Mouse (Mus musculus): ENCODE results near the gene Gzmf. TPM values are rescaled to one million over a fixed set of nuclear protein-coding genes. Genes with fewer than 3 reads are reported as not detected.
"Not testable (repeated sequence)": the region's sequence is repeated elsewhere in the genome, so short reads cannot be mapped to it uniquely, and the experiment has no call there.

Gene Gzmf
- polyA plus RNA-seq, 1 experiment from 2014 or later, result not detected

GRCm38 (mm10) chr14:56186521-56186920, 24.7 kb downstream of the Gzmf start:
- ATAC-seq (replicated peaks; ENCODE audit: low FRiP score, low read depth) (no peak), DNase-seq (ENCODE audit: low spot score) (no peak)
- Histone ChIP-seq H3K4me2 (ENCODE audit: low read length) (no peak overlapping the region), H3K4me3 (replicated peaks; ENCODE audit: low read depth, low read length) (no peak overlapping the region), H3K9ac (ENCODE audit: low read depth, low read length) (no peak overlapping the region), H3K9me3 (replicated peaks; ENCODE audit: low read length) (no peaks in the 10 kb centered on the region), H3K36me3 (ENCODE audit: insufficient read depth, low read length) (no peaks in the 10 kb centered on the region), H3K27ac (no peak overlapping the region), H3K27me3 (ENCODE audit: insufficient read depth, low read length) (no peaks in the 10 kb centered on the region), H3K4me1 (replicated peaks; ENCODE audit: insufficient read depth, low read length) (no peaks in the 10 kb centered on the region)
- 82% methylated on average over 5 of the region's 5 CpGs for WGBS
- TF ChIP-seq CTCF (IDR thresholded peaks at IDR 0.05; ENCODE audit: low read depth), result no peak

GRCm38 (mm10) chr14:56177651-56178050, 33.6 kb downstream of the Gzmf start:
- H3K36me3 ChIP-seq (ENCODE audit: insufficient read depth, low read length); H3K9me3 ChIP-seq (replicated peaks; ENCODE audit: low read length); H3K4me3 ChIP-seq (replicated peaks; ENCODE audit: low read depth, low read length); H3K4me1 ChIP-seq (replicated peaks; ENCODE audit: insufficient read depth, low read length); H3K4me2 ChIP-seq (ENCODE audit: low read length); H3K27ac ChIP-seq; H3K27me3 ChIP-seq (ENCODE audit: insufficient read depth, low read length); H3K9ac ChIP-seq (ENCODE audit: low read depth, low read length); ATAC-seq (replicated peaks; ENCODE audit: low FRiP score, low read depth): not testable (repeated sequence)
- WGBS, result 14% methylated on average over 8 of the region's 8 CpGs
- peak; percentile 75 for TF ChIP-seq CTCF (IDR thresholded peaks at IDR 0.05; ENCODE audit: low read depth)
- peak; percentile 58 for DNase-seq (ENCODE audit: low spot score)

- ATAC-seq (replicated peaks; ENCODE audit: low FRiP score, low read depth) (no peak), DNase-seq (ENCODE audit: low spot score) (no peak)
- no peak for TF ChIP-seq CTCF (IDR thresholded peaks at IDR 0.05; ENCODE audit: low read depth)
- no peak within 1 kb of the TSS for H3K4me3 ChIP-seq (replicated peaks; ENCODE audit: low read depth, low read length)
- WGBS, result 83% methylated on average over 5 of the region's 5 CpGs
- no peaks in the 10 kb centered on the region for H3K27me3 ChIP-seq (ENCODE audit: insufficient read depth, low read length)
- no peak within 1 kb of the TSS for H3K9ac ChIP-seq (ENCODE audit: low read depth, low read length)
- no peak within 1 kb of the TSS for H3K4me2 ChIP-seq (ENCODE audit: low read length)
- H3K4me1 ChIP-seq (replicated peaks; ENCODE audit: insufficient read depth, low read length), result no peaks in the 10 kb centered on the region
- no peaks in the 10 kb centered on the region for H3K9me3 ChIP-seq (replicated peaks; ENCODE audit: low read length)
- no peak within 1 kb of the TSS for H3K27ac ChIP-seq
- no peaks in the 10 kb centered on the region for H3K36me3 ChIP-seq (ENCODE audit: insufficient read depth, low read length)
Measured at GRCm38 (mm10) chr14:56174499-56174898, 36.7 kb downstream of the Gzmf start, which contains the start of gene Gzmn. TSS of gene Gzmn (minus strand) at chr14:56174599.

GRCm38 (mm10) chr14:56173396-56173795, 37.8 kb downstream of the Gzmf start:
- TF ChIP-seq CTCF (IDR thresholded peaks at IDR 0.05; ENCODE audit: low read depth), result no peak
- WGBS, result 94% methylated on average over 6 of the region's 6 CpGs
- H3K4me2 ChIP-seq (ENCODE audit: low read length), result no peak overlapping the region
- no peaks in the 10 kb centered on the region for H3K36me3 ChIP-seq (ENCODE audit: insufficient read depth, low read length)
- no peak for ATAC-seq (replicated peaks; ENCODE audit: low FRiP score, low read depth)
- H3K4me3 ChIP-seq (replicated peaks; ENCODE audit: low read depth, low read length), result no peak overlapping the region
- no peak overlapping the region for H3K27ac ChIP-seq
- H3K27me3 ChIP-seq (ENCODE audit: insufficient read depth, low read length), result no peaks in the 10 kb centered on the region
- no peak overlapping the region for H3K9ac ChIP-seq (ENCODE audit: low read depth, low read length)
- no peak for DNase-seq (ENCODE audit: low spot score)
- no peaks in the 10 kb centered on the region for H3K4me1 ChIP-seq (replicated peaks; ENCODE audit: insufficient read depth, low read length)
- no peaks in the 10 kb centered on the region for H3K9me3 ChIP-seq (replicated peaks; ENCODE audit: low read length)

- ATAC-seq (replicated peaks; ENCODE audit: low FRiP score, low read depth) (no peak), DNase-seq (ENCODE audit: low spot score) (no peak)
- H3K9ac ChIP-seq (ENCODE audit: low read depth, low read length), result no peak overlapping the region
- no peak overlapping the region for H3K4me2 ChIP-seq (ENCODE audit: low read length)
- no peak overlapping the region for H3K27ac ChIP-seq
- H3K9me3 ChIP-seq (replicated peaks; ENCODE audit: low read length), result no peaks in the 10 kb centered on the region
- TF ChIP-seq CTCF (IDR thresholded peaks at IDR 0.05; ENCODE audit: low read depth), result no peak
- WGBS, result 86% methylated on average over 5 of the region's 5 CpGs
- H3K27me3 ChIP-seq (ENCODE audit: insufficient read depth, low read length), result no peaks in the 10 kb centered on the region
- no peaks in the 10 kb centered on the region for H3K4me1 ChIP-seq (replicated peaks; ENCODE audit: insufficient read depth, low read length)
- no peak overlapping the region for H3K4me3 ChIP-seq (replicated peaks; ENCODE audit: low read depth, low read length)
- no peaks in the 10 kb centered on the region for H3K36me3 ChIP-seq (ENCODE audit: insufficient read depth, low read length)
Measured at GRCm38 (mm10) chr14:56172744-56173143, 38.5 kb downstream of the Gzmf start.

- no peak for DNase-seq (ENCODE audit: low spot score)
- no peak overlapping the region for H3K4me3 ChIP-seq (replicated peaks; ENCODE audit: low read depth, low read length)
- no peaks in the 10 kb centered on the region for H3K36me3 ChIP-seq (ENCODE audit: insufficient read depth, low read length)
- H3K27ac ChIP-seq, result no peak overlapping the region
- 71% methylated on average over 6 of the region's 6 CpGs for WGBS
- TF ChIP-seq CTCF (IDR thresholded peaks at IDR 0.05; ENCODE audit: low read depth), result no peak
- no peak for ATAC-seq (replicated peaks; ENCODE audit: low FRiP score, low read depth)
- H3K4me1 ChIP-seq (replicated peaks; ENCODE audit: insufficient read depth, low read length), result no peaks in the 10 kb centered on the region
- H3K9me3 ChIP-seq (replicated peaks; ENCODE audit: low read length), result no peaks in the 10 kb centered on the region
- no peak overlapping the region for H3K4me2 ChIP-seq (ENCODE audit: low read length)
- H3K9ac ChIP-seq (ENCODE audit: low read depth, low read length), result no peak overlapping the region
- no peaks in the 10 kb centered on the region for H3K27me3 ChIP-seq (ENCODE audit: insufficient read depth, low read length)
Measured at GRCm38 (mm10) chr14:56168009-56168408, 43.2 kb downstream of the Gzmf start.

- Histone ChIP-seq H3K4me1 (replicated peaks; ENCODE audit: insufficient read depth, low read length) (no peaks in the 10 kb centered on the region), H3K4me3 (replicated peaks; ENCODE audit: low read depth, low read length) (no peak overlapping the region), H3K27me3 (ENCODE audit: insufficient read depth, low read length) (no peaks in the 10 kb centered on the region), H3K36me3 (ENCODE audit: insufficient read depth, low read length) (no peaks in the 10 kb centered on the region), H3K9ac (ENCODE audit: low read depth, low read length) (no peak overlapping the region), H3K4me2 (ENCODE audit: low read length) (no peak overlapping the region), H3K27ac (no peak overlapping the region), H3K9me3 (replicated peaks; ENCODE audit: low read length) (no peaks in the 10 kb centered on the region)
- DNase-seq (ENCODE audit: low spot score), result no peak
- WGBS, result 87% methylated on average over 2 of the region's 2 CpGs
- TF ChIP-seq CTCF (IDR thresholded peaks at IDR 0.05; ENCODE audit: low read depth), result no peak
- ATAC-seq (replicated peaks; ENCODE audit: low FRiP score, low read depth), result no peak
Measured at GRCm38 (mm10) chr14:56162109-56162508, 49.1 kb downstream of the Gzmf start.

- not testable (repeated sequence) for H3K9ac ChIP-seq (ENCODE audit: low read depth, low read length); H3K27me3 ChIP-seq (ENCODE audit: insufficient read depth, low read length); DNase-seq (ENCODE audit: low spot score); H3K4me1 ChIP-seq (replicated peaks; ENCODE audit: insufficient read depth, low read length); H3K9me3 ChIP-seq (replicated peaks; ENCODE audit: low read length); H3K4me3 ChIP-seq (replicated peaks; ENCODE audit: low read depth, low read length); ATAC-seq (replicated peaks; ENCODE audit: low FRiP score, low read depth); H3K36me3 ChIP-seq (ENCODE audit: insufficient read depth, low read length); H3K4me2 ChIP-seq (ENCODE audit: low read length); H3K27ac ChIP-seq
- WGBS, result 88% methylated on average over 2 of the region's 2 CpGs
Measured at GRCm38 (mm10) chr14:56159479-56159878, 51.7 kb downstream of the Gzmf start, which contains the start of gene Gzmg. TSS of gene Gzmg (minus strand) at chr14:56159579.

Measured in kidney, postnatal 0 days (tissue).